Mouse (Mus musculus): ENCODE measurements around the gene Camk1d.
"Not testable (repeated sequence)": the region's sequence is repeated elsewhere in the genome, so short reads cannot be mapped to it uniquely, and the experiment has no call there.

The Camk1d gene

DNA sequence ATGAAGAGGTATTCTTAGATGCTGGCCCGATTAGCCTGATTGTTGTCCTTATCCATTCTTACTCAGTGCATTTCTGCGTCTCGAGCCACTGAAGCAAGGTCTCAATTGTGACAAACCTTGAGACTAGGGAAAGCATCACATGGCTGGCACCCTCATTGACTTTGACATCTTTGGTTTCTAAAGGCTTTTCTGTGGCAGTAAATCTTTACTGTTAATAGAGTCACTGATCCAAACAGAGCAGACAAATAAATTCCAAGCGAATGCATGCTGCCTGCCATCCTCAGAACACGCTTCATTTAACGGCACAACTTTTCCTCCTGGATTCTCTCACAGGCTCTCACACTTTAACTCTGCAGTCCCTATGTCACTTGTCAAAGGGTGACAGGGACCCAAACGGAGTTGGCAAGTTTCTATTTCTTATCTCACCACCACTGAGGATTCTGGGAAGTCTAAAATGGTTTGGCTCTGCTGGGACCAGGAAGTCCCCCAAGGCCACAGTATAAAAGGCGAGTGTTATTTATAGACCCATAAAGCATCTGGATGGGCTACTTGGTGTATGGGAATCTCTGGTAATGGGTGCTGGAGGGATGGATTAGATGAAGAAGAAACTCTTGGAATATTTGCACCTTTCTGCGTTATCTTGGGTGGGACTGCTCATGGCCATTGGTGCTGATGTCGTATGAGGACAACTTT is 141.9 kb downstream of the Camk1d start:
- DNase-seq (ENCODE audit: low read depth, low spot score), result no peak

DNA sequence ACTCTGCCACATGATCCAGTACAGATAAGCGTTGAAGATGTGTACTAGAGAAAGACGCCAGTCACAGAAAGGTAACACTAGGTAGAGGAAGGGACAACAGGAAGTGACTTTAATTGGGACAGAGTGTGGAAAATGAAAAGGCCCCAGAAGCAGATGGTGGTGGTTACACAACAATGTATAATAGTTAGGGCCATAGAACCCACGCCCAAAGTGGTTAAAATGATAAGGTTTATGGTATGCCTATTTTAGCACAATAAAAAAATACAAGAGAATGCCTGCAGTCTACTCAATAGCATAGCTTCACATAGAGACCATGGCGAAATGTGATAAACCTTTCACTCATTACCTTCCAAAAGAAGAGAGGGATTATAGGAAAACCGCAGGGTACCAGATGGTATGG is 147.7 kb downstream of the Camk1d start:
- DNase-seq (ENCODE audit: low read depth, low spot score), result no peak

DNA sequence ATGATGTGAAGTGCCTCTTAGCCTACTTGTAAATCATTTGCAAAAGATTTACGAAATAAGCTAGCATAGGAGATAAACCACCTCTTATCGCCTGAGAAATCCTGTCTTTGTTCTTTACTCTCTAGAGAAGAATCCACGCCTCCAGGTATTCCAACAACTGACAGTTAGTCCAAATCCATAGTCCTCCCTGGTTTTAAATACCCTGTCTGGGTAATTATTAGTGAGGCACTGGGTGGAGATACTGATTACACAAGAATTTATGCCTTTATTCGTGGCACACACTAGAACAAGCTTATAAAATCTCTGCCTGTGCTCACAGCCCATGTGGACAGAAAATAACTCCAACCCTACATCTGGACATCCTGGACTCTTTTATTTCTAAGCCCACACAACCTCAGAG is 150.6 kb downstream of the Camk1d start:
- no peak for DNase-seq (ENCODE audit: low read depth, low spot score)

DNA sequence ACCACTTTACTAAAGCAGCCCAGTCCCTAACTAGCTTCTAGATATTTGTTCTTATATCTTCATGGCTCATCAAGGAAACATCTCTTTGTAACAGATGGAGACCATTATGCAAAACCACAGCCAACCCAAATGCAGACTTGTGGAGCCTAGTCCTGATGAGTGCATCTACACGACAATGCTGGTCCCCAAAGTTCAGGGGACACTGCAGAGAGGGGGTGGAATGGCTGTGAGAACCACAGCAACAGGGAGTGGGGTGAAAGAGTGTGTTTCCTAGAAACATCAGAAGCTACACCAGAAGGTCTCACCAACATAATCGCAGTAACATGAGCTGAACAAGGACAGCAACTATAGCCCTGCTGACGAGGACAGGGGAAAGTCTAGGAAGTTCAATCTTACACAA is 152.9 kb downstream of the Camk1d start:
- DNase-seq (ENCODE audit: low read depth, low spot score), result no peak

DNA sequence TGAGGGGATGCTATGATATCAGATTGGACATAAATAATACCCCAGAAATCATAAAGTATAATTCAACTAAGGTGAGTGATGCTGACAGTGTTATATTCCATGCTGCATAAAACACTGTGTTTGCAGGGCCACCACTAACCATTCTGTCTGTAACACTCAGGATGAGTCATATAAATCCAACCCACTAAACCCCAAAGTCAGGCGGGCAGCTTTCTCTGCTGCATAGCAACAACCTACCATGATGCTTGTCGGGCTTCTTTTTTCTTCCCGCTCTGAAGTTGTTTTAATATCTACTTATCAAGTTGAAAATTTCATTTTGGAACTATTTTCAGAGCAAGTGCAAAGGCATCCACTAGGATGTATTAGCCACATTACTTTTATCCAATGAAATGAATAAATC is 161.1 kb downstream of the Camk1d start:
- no peak for DNase-seq (ENCODE audit: low read depth, low spot score)

DNA sequence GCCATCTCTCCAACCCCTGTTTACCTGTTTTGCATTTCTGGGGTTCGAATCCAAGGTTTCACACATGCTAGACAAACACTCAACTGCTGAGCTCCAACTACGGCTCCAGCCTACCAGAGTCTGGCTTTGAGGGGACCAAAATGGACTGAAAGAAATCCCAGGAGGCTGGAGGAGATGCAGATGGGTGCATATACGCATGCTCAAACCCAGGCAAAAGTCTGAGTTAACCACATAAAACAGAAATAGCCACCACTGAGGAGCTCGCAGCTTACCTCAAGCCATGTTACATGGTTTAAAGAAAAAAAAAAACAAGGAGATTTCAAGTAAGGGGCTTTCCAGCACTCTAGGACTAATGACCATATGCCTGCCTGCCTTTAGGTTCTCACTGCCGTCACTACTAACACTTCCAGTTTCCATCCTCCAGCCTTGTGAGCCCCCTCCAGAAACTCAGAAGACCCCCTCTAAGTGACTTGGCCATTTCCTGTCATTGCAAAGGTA is 162.5 kb downstream of the Camk1d start:
- no peak for DNase-seq (ENCODE audit: low read depth, low spot score)

DNA sequence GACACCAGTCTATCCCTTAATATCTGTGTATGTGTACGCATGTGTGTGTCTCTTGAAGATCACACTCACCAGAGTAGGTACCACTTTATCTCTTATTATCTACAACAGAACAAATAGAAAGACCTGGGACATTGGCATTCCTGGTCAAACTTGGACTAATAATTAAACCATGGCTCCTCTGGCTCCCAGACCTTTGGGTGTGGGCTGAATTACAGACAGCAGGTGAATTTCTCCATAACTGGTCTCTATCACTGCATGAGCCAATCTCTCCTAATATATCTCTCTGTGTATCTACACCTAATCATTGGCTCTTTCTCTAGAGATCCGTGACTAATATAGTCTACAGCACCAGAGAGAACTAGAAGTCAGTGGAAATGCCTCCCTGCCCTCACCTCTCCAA is 165.0 kb downstream of the Camk1d start:
- DNase-seq (ENCODE audit: low read depth, low spot score), result no peak

DNA sequence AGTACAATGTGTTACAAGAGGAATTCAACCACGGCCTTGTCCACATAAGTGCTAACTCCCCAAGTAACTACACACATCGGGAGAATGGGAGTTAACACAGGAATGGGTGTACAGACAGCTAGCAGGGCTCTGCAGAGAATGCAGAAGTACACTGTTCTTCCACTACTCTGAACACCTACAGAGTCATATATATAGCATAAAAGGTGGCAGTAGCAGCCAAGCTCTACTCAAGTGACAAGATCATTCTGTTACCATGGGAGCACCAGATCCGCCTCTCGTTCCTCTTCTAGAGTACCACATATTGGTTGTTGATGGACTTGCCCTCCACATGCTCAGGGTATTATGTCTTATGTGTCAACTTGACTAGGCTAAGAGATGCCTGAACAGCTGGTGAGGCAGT is 165.4 kb downstream of the Camk1d start:
- no peak for DNase-seq (ENCODE audit: low read depth, low spot score)

DNA sequence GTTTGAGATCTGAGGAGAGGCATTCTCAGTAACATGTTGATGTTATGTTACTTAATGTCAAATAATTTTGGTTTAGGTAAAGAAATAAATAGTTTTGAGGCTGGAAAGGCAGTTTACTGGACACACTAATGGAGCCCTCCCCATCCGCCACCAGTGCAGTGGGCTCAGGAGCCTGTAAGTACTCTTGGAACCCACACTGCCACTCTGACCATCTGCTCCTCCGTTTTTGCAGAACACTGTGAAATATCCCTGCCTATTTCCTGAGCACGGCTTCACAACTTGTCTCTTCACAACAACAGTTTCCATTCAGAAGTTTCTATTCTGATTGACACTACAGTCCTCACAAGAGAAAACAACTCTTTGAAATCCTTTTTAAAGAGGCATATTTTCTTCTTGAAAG is 173.4 kb downstream of the Camk1d start:
- DNase-seq (ENCODE audit: low read depth, low spot score), result no peak

DNA sequence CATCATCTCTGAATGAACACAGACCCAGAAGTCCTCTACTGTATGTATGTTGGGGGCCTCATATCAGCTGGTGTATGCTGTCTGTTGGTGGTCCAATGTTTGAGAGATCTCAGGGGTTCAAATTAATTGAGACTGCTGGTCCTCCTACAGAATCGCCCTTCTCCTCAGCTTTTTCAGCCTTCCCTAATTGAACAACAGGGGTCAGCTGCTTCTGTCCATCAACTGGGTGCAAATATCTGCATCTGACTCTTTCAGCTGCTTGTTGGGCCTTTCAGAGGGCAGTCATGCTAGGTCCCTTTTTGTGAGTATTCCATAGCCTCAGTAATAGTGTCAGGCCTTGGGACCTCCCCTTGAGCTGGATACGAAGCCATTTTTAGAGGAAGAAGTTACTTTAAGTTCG is 174.4 kb downstream of the Camk1d start:
- DNase-seq (ENCODE audit: low read depth, low spot score), result not testable (repeated sequence)

DNA sequence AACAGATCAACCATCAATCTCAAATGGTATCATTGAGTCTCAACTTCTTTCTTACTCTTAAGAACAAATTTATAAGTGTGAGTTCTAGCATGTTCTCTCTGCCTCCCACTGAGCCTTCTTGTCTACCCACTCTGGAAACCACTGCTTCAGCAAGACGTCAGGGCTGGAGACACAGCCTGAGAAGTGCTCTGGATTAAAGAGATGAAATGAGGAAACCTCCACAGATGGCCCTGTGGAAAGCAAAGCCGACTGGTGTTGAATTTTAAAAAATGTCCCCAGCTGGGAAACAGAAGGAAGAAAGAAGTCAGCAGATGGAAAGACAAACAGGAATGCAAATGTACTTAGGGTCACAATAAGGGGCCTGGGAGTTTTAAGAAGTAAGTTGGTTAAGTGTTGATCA is 180.4 kb downstream of the Camk1d start:
- DNase-seq (ENCODE audit: low read depth, low spot score), result no peak

DNA sequence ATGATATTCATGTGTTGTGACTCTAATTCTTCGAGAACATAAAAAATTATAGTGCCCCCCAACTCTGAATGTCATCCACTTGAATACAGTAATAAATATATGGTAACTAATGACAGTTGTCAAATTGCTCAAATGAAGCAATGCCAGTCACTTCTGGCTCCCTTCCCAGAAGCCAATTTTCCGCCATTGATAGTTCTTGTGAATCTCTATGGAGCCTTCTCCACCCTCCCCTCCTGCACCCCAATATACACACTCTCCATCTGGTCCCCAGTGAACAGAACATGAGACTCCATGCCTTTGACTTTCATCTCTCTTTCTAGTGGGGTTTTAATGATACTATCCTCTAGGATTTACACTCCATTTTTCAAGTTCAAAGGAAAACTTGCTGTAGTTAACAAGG is 184.3 kb downstream of the Camk1d start:
- DNase-seq (ENCODE audit: low read depth, low spot score), result no peak

DNA sequence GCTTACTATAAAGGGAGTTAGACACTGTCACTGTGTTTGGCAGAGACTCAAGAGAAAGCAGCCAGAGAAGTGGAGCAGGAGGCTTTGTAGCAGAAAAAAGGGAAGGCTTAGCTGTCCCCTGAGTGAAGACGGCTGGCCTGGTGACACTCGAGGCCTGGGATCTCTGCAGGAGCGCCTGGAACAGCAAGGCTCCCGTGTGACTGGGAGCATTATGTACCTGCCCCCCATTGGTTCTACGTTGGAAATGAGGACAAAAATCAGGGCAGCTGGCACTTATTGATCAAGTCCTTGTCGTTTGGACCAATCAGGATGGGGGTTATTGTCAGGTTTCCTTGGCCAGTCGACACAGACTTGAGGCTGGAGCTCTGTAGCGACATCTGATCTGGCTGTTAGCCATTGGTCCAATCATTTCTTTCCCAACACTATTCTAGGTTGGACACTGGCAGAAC is 195.1 kb downstream of the Camk1d start:
- no peak for DNase-seq (ENCODE audit: low read depth, low spot score)

DNA sequence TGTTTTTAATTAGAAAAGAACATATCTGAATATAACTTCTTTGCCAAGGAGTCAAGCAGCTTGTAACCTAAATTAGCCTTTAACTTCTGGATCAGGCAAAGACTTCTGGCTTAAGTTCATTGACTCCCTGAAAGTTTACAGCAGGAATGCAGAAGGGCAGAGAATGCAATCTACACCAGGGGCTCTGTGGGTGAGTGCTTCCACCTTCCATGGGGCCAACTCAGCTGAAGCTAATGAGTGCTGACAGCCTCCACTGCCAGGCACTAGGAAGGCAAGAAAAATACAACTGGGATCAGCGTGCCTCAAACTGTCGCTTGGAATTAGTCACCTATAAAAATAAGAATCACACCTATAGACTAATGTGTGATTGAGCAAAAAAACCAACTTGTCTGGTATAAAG is 199.2 kb downstream of the Camk1d start:
- DNase-seq (ENCODE audit: low read depth, low spot score), result no peak

DNA sequence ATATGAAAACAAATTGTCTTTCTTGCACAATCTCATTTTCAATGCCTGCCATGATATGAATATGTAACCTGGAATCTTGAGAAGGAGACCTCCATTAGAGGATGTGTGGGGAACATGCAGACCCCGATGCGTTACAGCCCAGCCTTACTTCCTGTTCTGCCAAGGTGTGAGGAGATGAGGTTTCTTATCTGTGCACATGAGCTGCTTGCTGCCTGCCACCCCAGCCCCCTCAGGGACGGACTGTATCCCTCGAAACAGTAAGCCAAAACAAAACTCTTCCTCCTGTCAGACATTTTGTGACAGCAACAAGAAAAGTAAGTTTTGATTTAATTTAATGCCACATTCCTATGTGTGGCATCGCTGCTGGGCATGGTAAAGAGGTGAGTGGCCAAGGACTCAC is 200.2 kb downstream of the Camk1d start:
- no peak for DNase-seq (ENCODE audit: low read depth, low spot score)

DNA sequence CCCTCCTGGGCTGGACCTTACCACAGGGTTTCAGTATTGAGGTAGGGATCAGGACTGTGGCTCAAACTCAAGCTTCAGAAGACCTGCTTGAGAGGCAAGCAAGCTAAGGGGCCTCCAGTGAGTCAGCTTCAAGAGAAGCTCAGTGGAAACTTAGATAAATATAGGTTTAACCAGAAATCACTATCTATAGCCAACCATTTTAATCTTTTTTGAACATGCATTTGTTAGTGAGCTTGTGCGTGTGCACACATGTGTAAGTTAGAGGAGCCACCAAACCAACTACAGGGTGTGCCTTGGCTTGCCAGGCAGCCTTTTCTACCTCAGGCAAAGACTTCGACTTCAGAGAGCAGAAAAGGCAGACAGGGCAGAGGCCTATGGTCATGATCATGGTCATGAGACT is 200.7 kb downstream of the Camk1d start:
- no peak for DNase-seq (ENCODE audit: low read depth, low spot score)

DNA sequence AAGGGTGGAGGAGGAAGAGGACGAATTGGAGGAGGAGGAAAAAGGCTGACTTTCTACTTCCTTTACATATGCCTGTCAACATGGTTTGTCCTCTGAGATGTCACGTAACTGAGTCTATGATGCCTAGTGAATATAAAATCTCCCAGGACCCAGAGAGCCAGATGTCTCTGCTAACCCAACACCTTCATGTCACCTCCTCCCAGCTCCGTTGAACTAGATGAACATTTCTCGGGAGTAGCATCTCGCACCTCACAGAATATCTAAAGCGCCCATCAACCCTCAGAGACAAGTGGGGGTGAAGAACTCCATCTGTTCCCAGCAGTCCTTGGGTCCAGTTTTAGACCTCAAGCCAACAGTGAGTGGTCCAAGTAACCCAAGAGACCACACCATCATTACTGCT is 204.3 kb downstream of the Camk1d start:
- DNase-seq (ENCODE audit: low read depth, low spot score), result no peak

DNA sequence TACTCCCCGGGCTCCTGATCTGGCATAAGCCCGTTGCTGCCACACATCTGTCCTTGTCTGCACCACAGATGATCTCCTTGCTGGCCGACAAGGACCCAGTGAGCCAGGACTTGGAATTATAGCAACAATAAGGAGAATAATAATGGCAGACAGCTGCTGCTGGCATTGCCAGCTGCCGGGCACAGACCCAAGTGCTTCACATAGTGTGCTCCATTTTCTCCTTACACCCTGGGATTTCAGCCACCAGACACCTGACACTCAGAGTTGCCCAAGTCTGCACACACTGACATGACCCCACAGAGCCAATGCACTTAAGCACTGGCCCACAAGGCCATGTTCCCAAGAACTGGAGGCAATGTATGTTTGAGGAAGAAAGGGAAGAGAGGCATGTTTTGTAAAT is 214.7 kb downstream of the Camk1d start:
- no peak for DNase-seq (ENCODE audit: low read depth, low spot score)

DNA sequence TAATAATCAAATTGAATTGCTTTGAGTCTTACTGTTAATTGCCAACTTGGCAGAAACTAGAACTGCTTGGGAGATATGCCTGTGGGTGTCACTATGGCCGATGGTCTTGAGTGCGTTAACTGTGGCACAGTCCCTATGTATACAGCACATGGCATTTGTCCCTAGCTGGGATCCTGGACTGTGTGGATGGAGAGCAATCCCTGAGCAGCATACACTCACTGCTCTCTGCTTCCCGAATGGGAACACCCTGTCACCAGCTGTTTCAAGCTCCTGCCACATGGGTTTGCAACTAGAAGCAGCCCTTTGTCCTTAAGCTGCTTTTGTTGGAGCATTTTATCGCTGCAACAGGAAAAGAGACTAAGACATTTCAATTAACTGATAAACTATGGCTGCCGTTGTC is 224.4 kb downstream of the Camk1d start:
- DNase-seq (ENCODE audit: low read depth, low spot score), result no peak

DNA sequence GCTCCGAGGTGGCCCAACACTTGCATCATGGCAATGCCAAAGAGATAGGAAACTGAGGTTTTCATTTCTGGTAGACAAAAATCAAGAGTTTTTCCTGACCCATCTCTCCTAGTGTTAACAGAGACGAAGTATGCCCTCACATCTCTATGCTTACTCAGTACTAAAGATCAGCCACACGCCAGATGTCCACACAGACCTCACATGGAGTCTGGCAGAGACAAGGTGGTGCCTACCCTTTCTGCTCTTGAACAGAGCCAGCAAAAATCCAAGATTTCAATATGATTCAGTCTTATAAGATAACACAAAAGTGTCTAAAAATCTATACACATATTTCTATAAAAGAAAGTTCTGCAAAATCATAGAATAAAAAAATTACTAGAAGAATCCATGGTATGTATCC is 227.0 kb downstream of the Camk1d start:
- DNase-seq (ENCODE audit: low read depth, low spot score), result no peak

DNA sequence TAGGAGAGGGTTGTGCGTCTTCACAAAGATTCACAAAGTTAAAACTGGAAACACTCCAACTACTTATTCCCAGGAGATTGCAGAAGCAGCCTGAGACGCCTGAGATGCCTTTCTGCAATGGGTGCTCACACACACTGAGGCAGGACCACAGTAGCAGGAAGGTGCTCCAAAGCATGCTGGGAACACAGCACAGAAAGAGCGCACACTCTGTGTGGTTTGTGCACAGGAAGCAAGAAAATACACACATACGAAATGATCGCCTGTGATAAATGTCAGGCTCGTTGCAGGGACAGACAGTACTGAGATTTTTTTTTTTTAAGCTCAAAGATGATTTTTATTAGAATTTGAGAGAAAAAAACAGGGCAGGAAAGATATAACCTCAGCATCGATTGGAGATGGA is 227.7 kb downstream of the Camk1d start:
- no peak for DNase-seq (ENCODE audit: low read depth, low spot score)

DNA sequence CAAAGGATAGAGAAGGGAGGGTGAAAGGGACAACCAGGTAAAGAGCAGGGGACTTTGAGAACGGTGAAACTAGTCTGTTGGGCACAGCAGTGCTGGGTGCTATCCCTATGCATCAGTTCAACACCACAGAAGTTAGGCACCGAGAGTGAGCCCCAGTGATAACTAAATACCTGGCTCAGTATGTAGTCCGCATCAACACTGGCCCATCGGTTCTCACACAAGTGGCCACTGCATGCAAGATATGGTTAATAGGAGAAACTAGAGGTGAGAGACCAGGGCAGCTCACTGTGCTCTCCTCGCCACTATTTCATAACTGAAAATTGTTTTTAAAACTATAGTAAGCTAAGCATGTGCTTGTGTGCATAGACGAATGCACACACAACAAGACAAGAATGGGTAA is 228.5 kb downstream of the Camk1d start:
- no peak for DNase-seq (ENCODE audit: low read depth, low spot score)

DNA sequence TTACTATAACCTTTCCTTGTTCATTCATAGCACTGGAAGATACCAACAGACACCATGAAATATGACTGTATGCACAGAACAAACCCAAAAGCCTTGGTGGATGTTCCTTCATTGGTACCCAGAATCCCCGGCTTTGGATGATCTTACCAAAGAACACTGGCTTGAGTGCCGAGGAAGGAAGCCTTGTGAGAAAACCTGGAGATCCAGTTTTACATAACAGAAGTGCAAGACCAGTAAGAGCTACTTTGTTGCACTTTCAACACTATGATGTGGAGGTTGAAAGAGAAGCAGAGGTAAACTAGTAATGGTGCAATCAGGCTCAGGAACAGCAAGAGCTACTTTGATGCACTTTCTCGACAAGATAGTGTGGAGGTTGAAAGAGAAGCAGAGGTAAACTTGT is 234.4 kb downstream of the Camk1d start:
- no peak for DNase-seq (ENCODE audit: low read depth, low spot score)

DNA sequence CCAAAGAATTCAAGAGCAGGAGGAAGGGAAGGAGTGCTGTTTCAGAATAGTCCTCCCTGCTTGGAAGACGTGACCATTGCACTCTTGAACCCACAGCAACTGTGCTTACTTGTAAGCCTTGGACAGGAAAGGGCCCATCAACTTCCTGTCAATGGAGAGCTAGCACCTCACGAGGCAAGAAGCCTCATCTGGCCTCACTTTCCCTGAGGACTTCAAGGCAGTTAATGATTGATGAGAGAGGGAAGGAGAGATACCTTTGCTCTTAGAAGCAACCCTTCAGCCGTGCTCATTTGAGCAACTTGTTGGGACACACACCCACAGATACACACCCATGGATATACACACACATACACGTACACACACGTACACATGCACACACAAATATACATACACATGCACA is 235.6 kb downstream of the Camk1d start:
- no peak for DNase-seq (ENCODE audit: low read depth, low spot score)

Measured in embryo, embryonic 11.5 days (tissue).